Mouse (Mus musculus) heart, embryonic 16.5 days (tissue): ENCODE data around the gene 2810408A11Rik. TPM values are rescaled to one million over a fixed set of nuclear protein-coding genes. Genes with fewer than 3 reads are reported as not detected.

Experiments used
- ATAC-seq: fragments of 200-750 bp; cut with Nextera tagmentation; replicated peaks from 2 replicates; pipeline ENCODE4 v1.8.0; 2017; ENCODE audit warnings: moderate number of reproducible peaks; ENCODE audit not compliant: insufficient read depth, low FRiP score; ENCODE audit errors: extremely low read depth
- H3K27ac ChIP-seq: fragments of 300-500 bp; sonication (generic); 2 replicates; pipeline ENCODE4 v1.5.1; 2014; ENCODE audit warnings: mild to moderate bottlenecking, low read length, control low read depth, moderate library complexity
- H3K27me3 ChIP-seq: fragments of 300-500 bp; sonication (generic); 2 replicates; pipeline ENCODE4 v1.6.1; 2014; ENCODE audit warnings: low read length, mixed read lengths; ENCODE audit not compliant: control insufficient read depth, insufficient read depth
- H3K36me3 ChIP-seq: fragments of 300-500 bp; sonication (generic); 2 replicates; pipeline ENCODE4 v1.6.1; 2014; ENCODE audit not compliant: control insufficient read depth, insufficient read depth
- H3K4me1 ChIP-seq: fragments of 300-500 bp; sonication (generic); 2 replicates; pipeline ENCODE4 v1.6.1; 2014; ENCODE audit warnings: low read length, mixed read lengths; ENCODE audit not compliant: control insufficient read depth, insufficient read depth
- H3K4me2 ChIP-seq: fragments of 300-500 bp; sonication (generic); 2 replicates; pipeline ENCODE4 v1.6.1; 2014; ENCODE audit warnings: low read depth, mild to moderate bottlenecking, control low read depth, low read length
- H3K4me3 ChIP-seq: fragments of 300-500 bp; sonication (generic); 2 replicates; pipeline ENCODE4 v1.5.1; 2014; ENCODE audit warnings: mild to moderate bottlenecking, control low read depth, low read length
- H3K9ac ChIP-seq: fragments of 300-500 bp; sonication (generic); 2 replicates; pipeline ENCODE4 v1.6.1; 2014; ENCODE audit warnings: low read length, control low read depth
- H3K9me3 ChIP-seq: fragments of 300-500 bp; sonication (generic); replicated peaks from 2 replicates; pipeline ENCODE4 v1.6.1; 2016; ENCODE audit warnings: low read length; ENCODE audit not compliant: control insufficient read depth
- WGBS: fragments of 180-500 bp; shearing (Covaris S2); extraction: QIAGEN DNeasy Blood & Tissue Kit; methylation state at CpG from one replicate; pipeline ENCODE4 v1.1.7; 2014; 5-methylcytosine and 5-hydroxymethylcytosine counted together
- polyA plus RNA-seq: library from polyadenylated mRNA; unstranded; fragments of >200 nt; fragmentation: Nextera tagmentation; extraction: Ambion mirVana; gene quantifications from 2 replicates; pipeline ENCODE4 v1.2.1, GENCODE M21; 2015

Gene 2810408A11Rik
- polyA plus RNA-seq, 1 experiment from 2014 or later, result 4.1 TPM

DNA sequence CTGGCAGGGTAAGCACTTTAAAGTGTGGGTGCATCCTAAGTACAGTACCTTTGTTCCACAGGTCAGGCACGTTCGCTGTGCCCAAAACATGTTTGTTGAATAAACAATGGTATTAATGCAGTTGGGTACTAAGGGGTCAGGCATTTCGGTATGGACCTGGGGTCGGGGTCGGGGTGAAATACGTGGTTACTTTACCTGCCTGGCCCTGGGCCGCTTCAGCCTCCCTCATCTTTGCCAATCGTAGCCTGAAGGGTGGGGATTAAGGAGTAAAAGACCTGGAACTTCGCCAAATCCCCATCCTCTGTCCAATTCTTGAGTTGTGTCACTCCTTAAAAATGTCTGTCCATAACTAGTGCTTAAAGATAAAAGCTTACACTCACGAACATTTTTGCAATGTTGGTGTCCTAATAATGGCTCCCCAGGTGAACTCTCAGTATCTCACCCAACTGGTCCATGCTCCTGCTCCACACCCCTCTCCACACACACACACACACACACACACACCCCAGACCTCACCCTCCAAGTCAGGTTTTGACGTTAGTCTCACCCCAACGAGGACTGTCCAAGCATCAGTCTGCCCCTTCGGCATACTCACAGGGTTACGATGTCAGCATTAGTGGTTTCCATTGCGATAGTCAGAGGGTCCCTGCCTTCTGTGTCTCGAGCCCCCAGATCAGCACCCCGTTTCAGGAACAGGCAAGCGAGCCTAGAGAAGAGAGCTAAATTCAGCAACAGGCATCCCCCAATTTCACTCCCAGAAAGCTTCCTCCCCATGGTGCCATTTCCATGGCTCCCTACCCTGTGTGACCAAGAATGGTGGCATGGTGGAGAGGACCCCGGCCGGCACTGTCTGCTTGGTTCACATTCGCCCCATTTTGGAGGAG lies 18.8 kb downstream of the 2810408A11Rik start:
- no peaks in the 10 kb centered on the region for H3K36me3 ChIP-seq
- H3K4me1 ChIP-seq, result peaks cover 22% of the 10 kb centered on the region
- peak overlapping the region; percentile 94 for H3K27ac ChIP-seq
- peak overlapping the region; percentile 69 for H3K4me3 ChIP-seq
- no peaks in the 10 kb centered on the region for H3K27me3 ChIP-seq
- no peak for ATAC-seq
- H3K4me2 ChIP-seq, result peak overlapping the region; percentile 93
- peak overlapping the region; percentile 81 for H3K9ac ChIP-seq
- WGBS, result 59% methylated on average over 21 of the region's 21 CpGs
- no peaks in the 10 kb centered on the region for H3K9me3 ChIP-seq

DNA sequence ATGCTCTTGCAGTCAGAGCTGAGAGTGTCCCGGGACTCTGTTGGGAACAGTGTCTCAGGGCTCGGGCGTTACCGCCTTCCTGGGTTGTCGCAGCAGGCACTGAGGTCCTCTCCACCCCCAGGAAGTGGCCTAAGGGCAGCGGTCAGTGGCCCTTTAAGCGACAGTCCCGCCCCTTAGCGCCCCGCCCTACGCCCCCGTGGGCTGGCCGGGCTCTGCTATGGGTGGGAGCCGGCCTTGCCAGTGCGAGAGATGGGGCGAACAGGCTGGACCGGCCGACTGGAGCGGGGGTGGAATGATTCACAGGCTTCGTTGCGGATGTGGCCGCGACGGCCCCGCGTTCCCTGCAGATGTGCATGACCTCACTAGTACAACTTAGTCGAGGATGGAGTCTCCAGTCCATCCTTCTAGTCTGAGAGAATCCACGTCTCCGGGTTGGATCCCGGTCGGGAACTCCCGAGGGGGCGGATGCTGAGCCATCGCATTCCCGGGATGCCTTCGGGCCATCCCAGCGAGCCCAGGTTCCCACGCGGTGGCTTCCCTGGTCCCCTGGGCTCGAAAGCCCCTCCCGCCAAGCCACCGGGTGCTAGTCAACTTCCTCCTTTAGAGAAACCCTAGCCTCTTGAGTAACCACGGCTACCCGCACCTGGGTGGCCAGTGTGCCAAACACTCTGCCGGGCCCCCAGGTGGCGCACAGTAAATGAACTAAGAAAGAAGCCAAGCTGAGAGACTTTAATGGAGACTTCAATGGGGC lies 19.8 kb downstream of the 2810408A11Rik start, which contains the start of gene Kctd11:
Gene Kctd11, minus strand, starts transcription at position 554 of the 751 bp plus-strand sequence.
- H3K36me3 ChIP-seq, result no peaks in the 10 kb centered on the region
- peak within 1 kb of the TSS; percentile 81 for H3K9ac ChIP-seq
- H3K27ac ChIP-seq, result peak within 1 kb of the TSS; percentile 94
- 0% methylated on average over 42 of the region's 46 CpGs for WGBS
- peak; percentile 87 for ATAC-seq
- H3K4me2 ChIP-seq, result peak within 1 kb of the TSS; percentile 93
- peaks cover 23% of the 10 kb centered on the region for H3K4me1 ChIP-seq
- H3K4me3 ChIP-seq, result peak within 1 kb of the TSS; percentile 69
- H3K9me3 ChIP-seq, result no peaks in the 10 kb centered on the region
- H3K27me3 ChIP-seq, result no peaks in the 10 kb centered on the region

DNA sequence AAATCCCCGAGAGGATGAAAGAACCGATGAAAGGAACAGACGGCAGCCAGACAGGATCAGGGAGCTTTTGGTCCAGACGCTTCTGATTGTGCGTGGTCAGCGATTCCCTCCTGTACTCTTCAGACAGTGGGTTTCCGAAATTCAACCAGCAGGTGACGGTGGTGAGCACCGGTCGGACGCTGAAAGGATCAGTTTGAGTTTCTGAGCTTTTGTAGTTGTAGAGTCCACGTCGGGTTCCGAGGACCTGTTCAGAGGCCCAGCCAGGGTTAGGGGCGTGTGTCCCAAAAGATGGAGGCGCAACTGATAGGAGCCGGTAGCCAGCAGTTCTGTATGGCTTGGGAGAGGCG lies 20.3 kb downstream of the 2810408A11Rik start:
- no peaks in the 10 kb centered on the region for H3K27me3 ChIP-seq
- H3K4me1 ChIP-seq, result peaks cover 23% of the 10 kb centered on the region
- no peaks in the 10 kb centered on the region for H3K36me3 ChIP-seq
- peak; percentile 52 for ATAC-seq
- H3K9me3 ChIP-seq, result no peaks in the 10 kb centered on the region
- H3K4me3 ChIP-seq, result peak overlapping the region; percentile 69
- WGBS, result 0% methylated on average over 18 of the region's 18 CpGs
- peak overlapping the region; percentile 93 for H3K4me2 ChIP-seq
- H3K27ac ChIP-seq, result peak overlapping the region; percentile 94
- peak overlapping the region; percentile 81 for H3K9ac ChIP-seq

GRCm38 (mm10) chr11:69879711-69880110 lies 21.1 kb downstream of the 2810408A11Rik start:
- peak overlapping the region; percentile 81 for H3K9ac ChIP-seq
- H3K4me3 ChIP-seq, result peak overlapping the region; percentile 69
- H3K27ac ChIP-seq, result no peak overlapping the region
- H3K4me2 ChIP-seq, result peak overlapping the region; percentile 93
- H3K36me3 ChIP-seq, result no peaks in the 10 kb centered on the region
- H3K27me3 ChIP-seq, result no peaks in the 10 kb centered on the region
- H3K4me1 ChIP-seq, result peaks cover 23% of the 10 kb centered on the region
- H3K9me3 ChIP-seq, result no peaks in the 10 kb centered on the region
- ATAC-seq, result no peak
- 53% methylated on average over 15 of the region's 15 CpGs for whole genome bisulfite sequencing

DNA sequence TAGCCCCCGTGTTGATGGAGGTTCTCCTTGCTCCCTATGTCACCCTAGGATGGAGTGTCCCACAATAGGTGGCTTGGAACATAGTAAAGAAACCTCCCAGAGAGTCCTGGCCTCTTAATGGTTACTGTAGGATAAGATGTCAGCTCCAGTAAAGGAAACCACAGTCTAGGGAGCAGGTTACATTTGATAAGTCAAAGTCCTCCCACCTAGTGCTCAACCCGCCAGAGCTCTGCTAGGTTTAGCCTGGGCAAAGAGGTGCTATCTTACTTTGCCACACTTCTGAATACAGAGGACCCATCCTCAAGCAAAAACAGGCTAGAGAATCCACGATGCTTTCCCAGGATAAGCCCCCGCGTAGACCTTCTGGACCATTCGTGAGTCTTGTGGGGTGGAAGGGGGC lies 21.8 kb downstream of the 2810408A11Rik start:
- peaks cover 20% of the 10 kb centered on the region for H3K4me1 ChIP-seq
- no peak overlapping the region; the same call in 1 of the 2 replicates for H3K4me3 ChIP-seq
- no peaks in the 10 kb centered on the region for H3K27me3 ChIP-seq
- no peaks in the 10 kb centered on the region for H3K36me3 ChIP-seq
- H3K9ac ChIP-seq, result no peak overlapping the region; the same call in 1 of the 2 replicates
- peak overlapping the region; percentile 93 for H3K4me2 ChIP-seq
- H3K27ac ChIP-seq, result no peak overlapping the region
- no peak for ATAC-seq
- 85% methylated on average over 6 of the region's 6 CpGs for WGBS
- no peaks in the 10 kb centered on the region for H3K9me3 ChIP-seq

GRCm38 (mm10) chr11:69878399-69878798 lies 22.4 kb downstream of the 2810408A11Rik start:
- WGBS, result 90% methylated on average over 3 of the region's 3 CpGs
- no peak for ATAC-seq
- no peaks in the 10 kb centered on the region for H3K9me3 ChIP-seq
- no peaks in the 10 kb centered on the region for H3K27me3 ChIP-seq
- peak overlapping the region; percentile 7; the same call in 1 of the 2 replicates for H3K4me2 ChIP-seq
- H3K4me1 ChIP-seq, result peaks cover 20% of the 10 kb centered on the region
- H3K36me3 ChIP-seq, result no peaks in the 10 kb centered on the region
- H3K27ac ChIP-seq, result no peak overlapping the region
- no peak overlapping the region for H3K9ac ChIP-seq
- H3K4me3 ChIP-seq, result no peak overlapping the region

DNA sequence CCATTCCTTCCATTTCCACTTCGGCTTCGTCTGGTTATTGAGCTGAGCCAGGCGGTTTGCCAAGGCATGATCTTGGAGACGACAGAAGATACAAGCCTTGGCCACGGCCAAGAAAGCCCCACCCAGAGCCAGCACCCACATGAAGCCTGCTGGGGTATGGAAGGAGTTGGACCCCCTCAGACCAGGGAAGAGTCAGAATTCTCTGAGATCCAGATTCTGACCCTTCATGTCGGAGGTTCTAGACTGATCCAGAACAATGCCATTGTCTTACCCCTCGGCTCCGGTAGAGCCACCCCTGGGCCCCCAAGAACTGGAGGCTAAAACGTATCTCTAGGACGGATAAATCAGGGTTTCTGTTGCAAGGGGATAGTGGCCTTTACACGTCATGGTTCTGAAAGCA lies 22.9 kb downstream of the 2810408A11Rik start, which contains the start of gene Tmem95:
Gene Tmem95, minus strand, starts transcription at position 141 of the 400 bp plus-strand sequence.
- Histone ChIP-seq H3K4me2 (peak within 1 kb of the TSS; percentile 49), H3K9ac (peak within 1 kb of the TSS; percentile 45; the same call in 1 of the 2 replicates), H3K4me3 (peak within 1 kb of the TSS; percentile 16; the same call in 1 of the 2 replicates), H3K27me3 (no peaks in the 10 kb centered on the region), H3K9me3 (no peaks in the 10 kb centered on the region), H3K27ac (no peak within 1 kb of the TSS), H3K36me3 (no peaks in the 10 kb centered on the region), H3K4me1 (peaks cover 20% of the 10 kb centered on the region)
- WGBS, result 82% methylated on average over 11 of the region's 11 CpGs
- ATAC-seq, result no peak

DNA sequence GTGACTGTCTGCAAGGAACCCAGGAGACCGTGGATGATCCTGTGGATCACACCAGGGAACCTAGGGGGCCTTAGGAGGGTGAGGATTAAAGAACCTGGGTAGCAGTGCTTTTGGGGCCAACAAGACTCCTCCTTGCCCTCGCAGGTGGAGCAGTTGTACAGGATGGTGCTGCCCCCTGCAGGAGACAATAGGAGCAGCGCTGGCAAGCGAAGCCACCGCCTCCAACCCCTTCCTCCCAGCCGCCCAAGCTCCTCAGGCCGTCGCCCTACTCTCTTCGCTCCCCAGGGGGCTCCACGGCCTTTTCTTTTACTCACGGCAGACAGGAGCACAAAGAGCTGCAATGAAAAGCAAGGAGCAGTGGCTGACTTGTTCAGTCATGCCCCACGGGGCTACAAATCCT lies 23.9 kb downstream of the 2810408A11Rik start:
- Histone ChIP-seq H3K9me3 (no peaks in the 10 kb centered on the region), H3K9ac (peak overlapping the region; percentile 45; the same call in 1 of the 2 replicates), H3K27ac (peak overlapping the region; percentile 74), H3K36me3 (no peaks in the 10 kb centered on the region), H3K4me1 (peaks cover 19% of the 10 kb centered on the region), H3K4me2 (peak overlapping the region; percentile 49), H3K4me3 (peak overlapping the region; percentile 16; the same call in 1 of the 2 replicates), H3K27me3 (no peaks in the 10 kb centered on the region)
- no peak for ATAC-seq
- under 1% methylated on average over 11 of the region's 12 CpGs for WGBS
